Mouse (Mus musculus) MN1 (cell line): ENCODE measurements around the gene Sh3bgrl3.
A peak's percentile ranks its signal among the peaks of the same experiment; 100 is the strongest.

Experiments
- DNase-seq: peaks from one replicate; pipeline ENCODE4 v3.0.0-alpha.2; 2016; ENCODE audit warnings: low spot score

Gene Sh3bgrl3

GRCm38 (mm10) chr4:134078694-134079093 is 49.9 kb downstream of the Sh3bgrl3 start:
- peak; percentile 93 for DNase-seq
